Mouse (Mus musculus) ovary, postnatal 36 days (tissue): ENCODE measurements around the gene 4930404H24Rik.

Experiments
- DNase-seq: peaks from one replicate; pipeline ENCODE4 v3.0.0; 2022; ENCODE audit warnings: low spot score, mixed read lengths

Gene 4930404H24Rik

GRCm38 (mm10) chr2:153492573-153493392 is at the start of gene 4930404H24Rik:
4930404H24Rik (plus strand) TSS chr2:153492790.
- peak; percentile 71 for DNase-seq

DNA sequence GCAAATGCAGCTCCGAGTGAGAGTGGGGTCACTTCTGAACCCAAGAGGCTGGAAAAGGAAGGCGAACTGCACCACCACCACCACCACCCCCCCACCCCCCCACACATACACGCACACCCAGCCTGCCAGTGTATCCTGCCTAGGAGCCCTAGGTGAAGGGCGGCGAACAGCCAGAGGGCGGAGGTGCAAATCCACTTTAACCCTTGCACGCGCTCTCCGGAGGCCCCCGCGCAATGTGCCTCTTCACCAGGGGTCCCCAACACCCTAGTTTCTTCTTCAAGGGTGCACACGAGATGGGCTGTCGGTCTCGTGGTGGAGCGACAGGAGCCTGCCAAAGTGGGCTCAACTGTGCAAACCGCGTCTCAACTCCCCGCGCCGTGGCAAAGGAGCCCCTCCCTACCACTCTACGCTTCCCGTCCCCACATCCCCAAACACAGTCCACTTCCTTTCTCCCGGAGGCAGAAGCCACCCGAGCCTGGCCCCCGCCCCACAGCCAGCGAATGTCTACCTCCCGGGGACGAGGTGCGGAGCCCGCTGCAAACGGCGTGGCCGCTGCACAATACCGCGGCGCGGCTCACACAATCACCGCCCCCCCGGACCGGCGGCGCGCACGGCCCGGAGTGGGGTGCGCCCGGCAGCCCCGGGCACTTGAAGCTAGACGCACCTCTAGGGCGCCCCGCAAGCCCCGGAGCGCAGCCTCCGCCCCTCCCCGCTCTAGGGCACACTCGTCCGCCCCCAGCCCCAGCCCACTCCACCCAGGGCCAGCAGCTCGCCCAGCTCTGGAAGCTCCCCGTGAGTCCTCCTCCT is 49.0 kb upstream of the 4930404H24Rik start:
- DNase-seq, result peak; percentile 57

- DNase-seq, result peak; percentile 78
Observed at GRCm38 (mm10) chr2:153444254-153445136, 48.1 kb upstream of the 4930404H24Rik start.

DNA sequence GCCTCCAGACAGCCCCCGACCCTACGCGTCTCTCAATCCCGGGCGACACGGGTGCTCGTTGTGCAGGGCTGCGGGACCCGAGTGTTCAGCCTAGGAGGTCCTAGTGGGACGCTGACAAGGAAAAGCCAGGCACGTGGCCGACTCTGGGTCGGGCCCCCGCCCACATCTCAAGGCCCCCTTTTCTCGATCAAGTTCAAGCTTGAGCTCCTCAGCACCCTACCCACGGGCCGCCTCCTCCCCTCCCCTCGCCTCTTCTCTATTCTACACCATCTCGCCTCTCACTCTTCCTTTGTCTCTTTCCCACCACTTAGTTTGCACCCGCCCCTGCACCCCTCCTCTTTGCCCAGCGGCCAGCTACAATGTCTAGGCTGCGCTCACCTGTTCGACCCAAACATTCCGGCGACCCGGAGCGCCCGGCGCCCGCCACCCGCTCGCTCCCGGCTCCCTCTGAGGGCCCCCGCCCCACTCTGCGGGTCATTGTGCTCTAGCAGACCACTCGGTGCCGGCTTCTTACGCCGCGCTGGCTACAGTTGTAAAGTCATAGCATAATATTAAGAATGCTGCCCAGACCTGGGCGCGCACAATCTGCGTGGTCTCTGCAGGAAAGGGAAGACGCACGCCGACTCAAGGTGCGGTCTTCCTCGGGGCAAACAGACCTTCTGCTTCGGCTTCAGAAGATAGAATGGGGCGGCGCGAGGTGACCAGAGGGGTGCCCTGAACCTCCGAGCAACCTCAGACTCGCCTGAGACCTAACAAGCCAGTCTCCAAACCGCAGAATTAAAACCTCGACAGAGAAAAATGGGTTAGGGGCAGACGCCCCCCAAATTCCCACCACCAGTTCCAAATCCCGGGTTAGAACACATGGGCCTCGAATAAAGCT is 47.2 kb upstream of the 4930404H24Rik start:
- peak; percentile 59 for DNase-seq

GRCm38 (mm10) chr2:153446017-153446408 is 46.6 kb upstream of the 4930404H24Rik start:
- no peak for DNase-seq

- no peak for DNase-seq
Observed at GRCm38 (mm10) chr2:153446476-153446875, 46.1 kb upstream of the 4930404H24Rik start.

GRCm38 (mm10) chr2:153447719-153448118 is 44.9 kb upstream of the 4930404H24Rik start:
- no peak for DNase-seq

- DNase-seq, result no peak
Observed at GRCm38 (mm10) chr2:153448519-153448918, 44.1 kb upstream of the 4930404H24Rik start.

- DNase-seq, result no peak
Observed at GRCm38 (mm10) chr2:153453961-153454759, 38.4 kb upstream of the 4930404H24Rik start.

GRCm38 (mm10) chr2:153454841-153455506 is 37.6 kb upstream of the 4930404H24Rik start:
- no peak for DNase-seq

- DNase-seq, result no peak
Observed at GRCm38 (mm10) chr2:153457467-153457866, 35.1 kb upstream of the 4930404H24Rik start.

DNA sequence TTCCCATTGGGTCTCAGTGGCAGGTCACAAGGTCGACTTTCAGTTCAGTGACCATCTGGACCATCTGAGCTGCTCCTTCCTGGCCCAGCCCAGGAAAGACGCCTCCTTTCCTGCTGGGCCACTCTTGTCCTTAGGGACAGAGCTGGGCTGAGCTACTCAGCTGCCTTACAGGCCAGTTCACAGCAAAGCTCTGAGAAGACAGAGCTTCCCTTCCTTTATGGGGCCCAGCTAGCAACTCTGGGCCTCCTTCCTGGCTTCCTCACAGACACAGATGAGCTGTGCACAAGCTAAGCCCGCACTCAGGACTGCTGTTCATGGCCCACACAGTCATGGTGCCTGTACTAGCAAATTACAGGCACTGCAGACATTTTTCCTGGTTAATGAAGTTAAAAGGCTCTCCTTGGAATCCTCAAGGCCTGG is 34.6 kb upstream of the 4930404H24Rik start:
- DNase-seq, result no peak

DNA sequence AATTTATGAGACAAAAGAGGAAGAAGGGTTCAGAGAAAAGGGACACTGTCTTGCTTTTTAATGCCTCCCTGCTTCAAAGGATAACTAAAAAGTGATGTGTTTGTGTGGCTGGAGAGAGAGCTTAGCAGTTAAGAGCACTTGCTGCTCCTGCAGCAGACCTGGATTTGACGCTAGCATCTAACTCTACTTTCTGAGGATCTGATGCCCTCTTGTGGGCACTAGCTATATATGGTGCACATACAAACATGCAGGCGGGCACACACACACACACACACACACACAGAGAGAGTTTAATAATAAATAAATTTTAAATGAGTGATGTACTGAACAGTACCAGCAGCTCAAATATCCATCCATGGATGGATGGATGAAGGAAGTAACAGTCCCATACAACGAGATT is 29.3 kb upstream of the 4930404H24Rik start:
- no peak for DNase-seq

DNA sequence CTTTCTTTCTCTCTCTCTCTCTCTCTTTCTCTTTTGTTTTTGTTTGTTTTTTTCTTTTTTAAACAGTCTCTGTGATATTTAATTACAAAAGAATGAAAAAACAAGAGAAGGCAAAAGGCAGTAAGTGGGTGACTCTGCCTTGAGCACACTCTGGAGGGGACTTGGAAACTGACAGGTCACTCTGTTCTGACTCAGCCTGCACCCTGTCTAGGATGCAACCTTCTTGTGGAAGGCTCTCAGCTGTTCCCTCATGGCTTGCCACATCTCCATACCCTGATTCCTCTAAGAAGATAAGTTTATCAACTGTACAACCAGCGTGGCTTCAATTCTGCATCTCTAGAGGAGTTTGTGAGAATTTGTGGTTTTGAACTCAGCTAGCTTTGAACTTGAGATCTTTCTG is 25.2 kb upstream of the 4930404H24Rik start:
- no peak for DNase-seq

GRCm38 (mm10) chr2:153469317-153469716 is 23.3 kb upstream of the 4930404H24Rik start:
- no peak for DNase-seq

DNA sequence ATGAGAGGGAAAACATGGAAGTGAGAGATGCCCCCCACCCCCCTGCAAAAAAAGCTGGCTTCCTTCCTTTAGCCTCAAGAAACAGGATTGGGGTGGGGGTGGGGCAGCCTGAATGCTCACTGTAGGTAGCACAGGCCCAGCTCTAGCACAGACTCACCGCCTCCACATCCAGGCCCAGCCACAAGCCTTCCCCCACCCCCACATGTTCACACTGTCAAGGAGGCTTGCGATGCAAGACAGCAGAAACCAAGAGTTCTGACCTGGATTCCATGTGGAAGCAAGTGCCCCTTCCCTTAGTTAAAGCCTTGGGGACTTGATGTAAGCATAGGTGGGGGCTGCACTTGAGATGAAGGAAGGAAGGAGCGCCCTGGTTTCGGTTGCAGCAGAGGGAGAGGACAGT is 22.8 kb upstream of the 4930404H24Rik start:
- no peak for DNase-seq

GRCm38 (mm10) chr2:153470983-153471382 is 21.6 kb upstream of the 4930404H24Rik start:
- no peak for DNase-seq

DNA sequence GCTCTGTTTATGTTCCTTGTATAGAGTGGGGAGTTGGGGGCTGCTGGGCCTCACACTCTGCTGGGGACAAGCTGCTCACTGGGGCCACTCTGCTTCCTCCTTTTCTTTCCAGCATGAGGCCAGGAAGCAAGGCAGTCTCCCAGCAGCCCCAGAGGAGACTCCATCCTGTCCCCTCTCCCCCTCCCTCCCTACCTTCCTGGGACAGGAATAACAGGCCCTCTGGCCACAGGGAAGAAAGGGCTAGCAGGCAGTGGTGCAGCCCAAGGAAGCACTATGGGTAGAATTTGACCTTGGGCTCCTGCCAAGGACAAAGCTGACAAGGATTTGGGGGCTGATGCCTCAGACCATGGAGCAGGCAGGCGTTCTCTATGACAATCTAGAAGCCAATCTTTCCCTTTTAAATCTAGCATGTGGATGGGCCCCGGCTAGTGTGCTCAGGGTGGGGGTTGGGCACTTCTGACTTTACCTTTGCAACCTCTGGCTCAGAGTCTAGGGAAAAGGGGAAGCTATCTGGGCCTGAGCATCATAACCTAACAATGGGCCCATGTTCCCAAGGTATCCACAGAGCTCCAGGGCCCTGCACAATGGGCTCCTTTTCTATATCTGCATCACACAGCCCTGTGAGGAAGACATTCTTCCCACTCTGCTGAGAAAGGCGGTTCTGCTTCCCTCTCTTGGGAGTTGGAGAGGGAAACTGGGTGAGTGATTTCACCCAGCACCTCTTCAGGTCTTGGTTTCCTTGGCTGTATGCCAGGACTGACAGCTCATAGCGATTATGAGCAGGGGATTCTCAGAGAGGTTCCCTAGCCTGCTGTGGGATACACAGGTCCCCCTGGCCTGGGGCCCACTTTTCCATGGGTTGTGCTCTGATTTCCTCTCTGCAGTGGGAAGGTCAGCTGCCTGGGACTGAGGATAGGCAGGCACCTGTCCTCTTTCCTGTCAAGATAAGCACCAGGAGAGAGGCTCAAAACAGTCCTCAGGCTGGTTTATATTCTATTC is 17.2 kb upstream of the 4930404H24Rik start:
- no peak for DNase-seq
